Mouse (Mus musculus) embryonic facial prominence, embryonic 14.5 days (tissue): ENCODE results near the gene Cacna2d2. TPM values are rescaled to one million over a fixed set of nuclear protein-coding genes. Genes with fewer than 3 reads are reported as not detected.
A peak's percentile ranks its signal among the peaks of the same experiment; 100 is the strongest.

Experiments
- ATAC-seq: fragments of 200-750 bp; cut with Nextera tagmentation; 2 replicates; pipeline ENCODE4 v1.8.0; 2017; ENCODE audit warnings: low read depth, moderate number of reproducible peaks, moderate TSS enrichment
- DNase-seq: peaks from one replicate; pipeline ENCODE4 v3.0.0-alpha.2; 2015; ENCODE audit warnings: low spot score
- H3K27ac ChIP-seq: fragments of 300-500 bp; sonication (generic); replicated peaks from 2 replicates; pipeline ENCODE4 v1.5.1; 2014; ENCODE audit warnings: low read depth, mild to moderate bottlenecking, low read length, moderate library complexity
- H3K27me3 ChIP-seq: fragments of 300-500 bp; sonication (generic); replicated peaks from 2 replicates; pipeline ENCODE4 v1.6.1; 2014; ENCODE audit warnings: low read length; ENCODE audit not compliant: control insufficient read depth, insufficient read depth
- H3K36me3 ChIP-seq: fragments of 300-500 bp; sonication (generic); 2 replicates; pipeline ENCODE4 v1.6.1; 2014; ENCODE audit warnings: low read length, mixed read lengths; ENCODE audit not compliant: control insufficient read depth, insufficient read depth
- H3K4me1 ChIP-seq: fragments of 300-500 bp; sonication (generic); 2 replicates; pipeline ENCODE4 v1.6.1; 2014; ENCODE audit warnings: antibody characterized with exemption, low read length; ENCODE audit not compliant: control insufficient read depth, insufficient read depth
- H3K4me2 ChIP-seq: fragments of 300-500 bp; sonication (generic); 2 replicates; pipeline ENCODE4 v1.6.1; 2014; ENCODE audit warnings: low read depth, mild to moderate bottlenecking, low read length, moderate library complexity, mixed read lengths
- H3K4me3 ChIP-seq: fragments of 300-500 bp; sonication (generic); 2 replicates; pipeline ENCODE4 v1.5.1; 2014; ENCODE audit warnings: low read depth, mild to moderate bottlenecking, low read length
- H3K9ac ChIP-seq: fragments of 300-500 bp; sonication (generic); 2 replicates; pipeline ENCODE4 v1.6.1; 2014; ENCODE audit warnings: low read depth, mild to moderate bottlenecking, low read length, moderate library complexity, mixed read lengths
- H3K9me3 ChIP-seq: fragments of 300-500 bp; sonication (generic); 2 replicates; pipeline ENCODE4 v1.6.1; 2016; ENCODE audit warnings: low read length; ENCODE audit not compliant: control insufficient read depth
- WGBS: fragments of 180-500 bp; shearing (Covaris S2); extraction: QIAGEN DNeasy Blood & Tissue Kit; methylation state at CpG from one replicate; pipeline ENCODE4 v1.1.7; 2014; 5-methylcytosine and 5-hydroxymethylcytosine counted together
- polyA plus RNA-seq: library from polyadenylated mRNA; unstranded; fragments of >200 nt; fragmentation: Nextera tagmentation; extraction: Ambion mirVana; gene quantifications from 2 replicates; pipeline ENCODE4 v1.2.1, GENCODE M21; 2014

Gene Cacna2d2
- polyA plus RNA-seq, 1 experiment from 2014 or later: 0.93 TPM

- H3K27ac ChIP-seq: no peak overlapping the region
- H3K4me2 ChIP-seq: no peak overlapping the region
- H3K36me3 ChIP-seq: no peaks in the 10 kb centered on the region
- DNase-seq: no peak
- H3K9me3 ChIP-seq: no peaks in the 10 kb centered on the region
- no peak for ATAC-seq
- H3K4me3 ChIP-seq: no peak overlapping the region
- 79% methylated on average over 9 of the region's 9 CpGs for WGBS
- H3K27me3 ChIP-seq: no peaks in the 10 kb centered on the region
- no peak overlapping the region for H3K9ac ChIP-seq
- H3K4me1 ChIP-seq: no peaks in the 10 kb centered on the region
Observed at GRCm38 (mm10) chr9:107419491-107420244, 20.3 kb downstream of the Cacna2d2 start.

DNA sequence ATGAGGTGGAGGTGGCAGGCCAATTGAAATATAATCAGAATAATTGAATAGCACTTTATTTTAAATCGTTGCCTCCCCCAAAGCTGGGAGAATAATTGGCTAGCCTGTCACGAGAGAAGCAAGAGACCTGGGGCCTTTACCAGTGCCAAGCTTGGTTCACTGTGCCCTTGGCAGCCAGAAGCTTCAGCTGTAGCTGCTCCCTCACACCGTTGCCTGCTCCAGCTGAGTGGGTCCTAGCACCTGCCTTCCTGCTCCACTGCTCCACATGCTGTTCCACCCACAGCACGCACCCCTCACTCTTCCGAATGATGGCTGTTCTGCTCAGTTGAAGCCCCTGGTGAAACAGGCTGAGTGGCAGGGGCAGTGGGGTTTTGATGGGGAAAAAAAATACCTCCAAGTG, 21.5 kb downstream of the Cacna2d2 start:
- Histone ChIP-seq H3K9ac (no peak overlapping the region), H3K9me3 (no peaks in the 10 kb centered on the region), H3K36me3 (no peaks in the 10 kb centered on the region), H3K4me2 (no peak overlapping the region), H3K4me3 (no peak overlapping the region), H3K27ac (no peak overlapping the region), H3K4me1 (no peaks in the 10 kb centered on the region), H3K27me3 (no peaks in the 10 kb centered on the region)
- DNase-seq (no peak), ATAC-seq (no peak)
- WGBS: 73% methylated on average over 5 of the region's 5 CpGs

DNA sequence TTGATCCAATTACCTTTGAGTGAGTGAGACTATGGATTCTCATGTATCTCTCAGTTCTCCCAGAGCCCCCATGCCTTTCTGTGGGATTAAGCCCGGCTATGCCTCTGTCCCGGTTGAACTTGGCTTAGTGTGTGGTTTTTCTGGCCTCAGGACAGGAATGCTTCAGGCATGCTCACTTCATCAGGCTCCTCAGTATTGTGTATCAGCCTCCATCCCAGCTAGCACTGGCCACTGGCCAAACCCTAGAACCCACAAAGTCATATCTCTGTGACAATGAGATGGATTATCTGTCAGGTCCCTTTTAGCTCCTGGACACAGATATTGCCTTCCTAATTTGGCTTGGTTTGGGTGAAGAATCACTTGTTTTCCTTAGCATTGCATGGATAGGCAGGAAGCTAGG, 23.5 kb downstream of the Cacna2d2 start:
- no peaks in the 10 kb centered on the region for H3K36me3 ChIP-seq
- WGBS: 9% methylated on average over 2 of the region's 2 CpGs
- no peak for ATAC-seq

GRCm38 (mm10) chr9:107424485-107425175, 25.2 kb downstream of the Cacna2d2 start:
- Histone ChIP-seq H3K27ac (no peak overlapping the region), H3K36me3 (no peaks in the 10 kb centered on the region), H3K27me3 (no peaks in the 10 kb centered on the region), H3K9me3 (no peaks in the 10 kb centered on the region), H3K9ac (no peak overlapping the region), H3K4me1 (no peaks in the 10 kb centered on the region), H3K4me2 (no peak overlapping the region), H3K4me3 (no peak overlapping the region)
- ATAC-seq: no peak
- no peak for DNase-seq
- 69% methylated on average over 12 of the region's 12 CpGs for WGBS

More for the DNA sequence above, 23.5 kb downstream of the Cacna2d2 start:
- no peak overlapping the region for H3K27ac ChIP-seq
- H3K4me1 ChIP-seq: no peaks in the 10 kb centered on the region
- H3K4me3 ChIP-seq: no peak overlapping the region
- H3K27me3 ChIP-seq: no peaks in the 10 kb centered on the region
- no peak overlapping the region for H3K9ac ChIP-seq
- no peaks in the 10 kb centered on the region for H3K9me3 ChIP-seq
- H3K4me2 ChIP-seq: no peak overlapping the region
- peak; percentile 20 for DNase-seq

GRCm38 (mm10) chr9:107427876-107428275, 28.5 kb downstream of the Cacna2d2 start:
- Histone ChIP-seq H3K9me3 (no peaks in the 10 kb centered on the region), H3K9ac (no peak overlapping the region), H3K36me3 (no peaks in the 10 kb centered on the region), H3K4me3 (no peak overlapping the region), H3K4me1 (no peaks in the 10 kb centered on the region; the same call in 1 of the 2 replicates), H3K27me3 (no peaks in the 10 kb centered on the region), H3K27ac (no peak overlapping the region), H3K4me2 (no peak overlapping the region)
- ATAC-seq: no peak
- WGBS: 86% methylated on average over 7 of the region's 7 CpGs
- DNase-seq: no peak

DNA sequence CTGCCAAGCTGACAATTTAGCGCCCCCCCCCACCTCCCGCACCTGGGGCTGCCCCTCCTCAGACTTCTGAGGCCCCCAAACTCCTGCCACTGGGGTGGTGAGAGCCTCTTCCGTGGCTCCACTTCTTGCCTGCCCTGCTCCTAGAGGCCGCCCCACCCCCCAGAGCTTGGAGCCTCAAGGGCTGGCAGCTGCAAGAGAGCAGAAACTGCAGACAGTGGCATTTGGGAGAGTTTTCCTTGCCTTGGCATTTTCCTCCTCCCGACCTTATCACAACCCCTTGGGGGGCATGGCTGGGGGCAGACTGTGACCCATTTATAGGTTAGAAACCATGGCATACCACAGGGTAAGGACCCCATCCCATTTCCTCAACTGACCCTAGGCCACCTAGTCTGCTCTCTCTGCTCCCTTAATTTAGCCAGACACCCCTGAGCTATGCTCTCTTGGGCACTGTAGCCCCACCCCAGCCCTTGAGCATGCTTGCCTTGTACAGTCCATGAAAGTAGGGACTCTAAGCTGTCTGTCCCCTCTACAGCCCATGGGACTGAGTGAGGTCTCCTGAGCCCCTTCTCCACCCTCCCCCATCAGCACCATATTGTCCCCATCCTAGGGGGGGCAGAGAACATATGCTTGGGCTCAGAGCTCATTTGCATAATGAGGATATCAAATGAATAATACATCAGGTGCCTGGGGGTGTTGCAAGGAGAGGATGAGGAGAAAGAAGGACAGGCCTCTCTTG, 29.2 kb downstream of the Cacna2d2 start:
- Histone ChIP-seq H3K27ac (no peak overlapping the region), H3K4me1 (no peaks in the 10 kb centered on the region; the same call in 1 of the 2 replicates), H3K36me3 (no peaks in the 10 kb centered on the region), H3K4me3 (no peak overlapping the region), H3K9ac (no peak overlapping the region), H3K9me3 (no peaks in the 10 kb centered on the region), H3K4me2 (no peak overlapping the region), H3K27me3 (no peaks in the 10 kb centered on the region)
- DNase-seq: no peak
- WGBS: 52% methylated on average over 5 of the region's 5 CpGs
- ATAC-seq: no peak

DNA sequence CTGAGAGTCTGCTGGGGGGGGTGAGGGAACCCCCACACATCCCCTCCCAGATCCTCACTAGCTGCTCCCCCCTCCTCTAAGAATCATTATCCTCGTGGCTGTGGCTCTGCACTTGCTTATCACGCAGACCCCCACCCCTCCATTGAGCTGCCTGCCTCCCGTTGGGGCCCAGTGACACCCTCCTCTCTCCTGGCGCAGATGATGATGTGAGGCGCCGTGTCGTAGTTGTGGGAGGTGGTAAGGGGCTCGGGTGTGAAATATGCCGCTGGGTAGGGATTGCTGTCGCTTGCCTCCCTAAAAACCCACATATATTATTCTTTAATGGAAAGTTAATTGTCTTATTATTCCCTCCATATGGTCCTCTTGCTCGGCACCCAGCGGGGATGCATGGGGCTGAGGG, 31.0 kb downstream of the Cacna2d2 start:
- WGBS: 56% methylated on average over 10 of the region's 12 CpGs
- H3K27me3 ChIP-seq: no peaks in the 10 kb centered on the region
- no peak for ATAC-seq

DNA sequence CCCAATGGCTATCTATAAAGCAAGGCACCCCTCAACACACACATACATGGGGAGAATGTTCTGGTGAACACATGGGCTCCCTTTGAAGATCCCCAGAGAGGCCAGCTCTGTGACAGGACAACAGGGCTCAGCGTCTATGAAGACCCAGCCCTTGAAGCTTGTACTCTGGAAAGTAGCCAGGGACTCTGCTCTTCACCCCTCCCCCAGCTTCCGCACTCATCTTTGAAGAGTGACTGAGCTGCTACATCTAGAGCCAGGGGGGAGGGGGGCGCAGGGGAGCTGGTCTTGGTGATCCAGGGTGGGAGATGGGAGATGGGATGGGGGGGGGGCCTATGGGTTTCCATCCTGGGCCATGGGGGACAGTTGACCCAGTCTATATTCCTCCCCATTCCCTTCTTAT, 33.1 kb downstream of the Cacna2d2 start:
- Histone ChIP-seq H3K27me3 (no peaks in the 10 kb centered on the region), H3K9me3 (no peaks in the 10 kb centered on the region), H3K4me3 (no peak overlapping the region), H3K27ac (no peak overlapping the region), H3K9ac (no peak overlapping the region), H3K4me2 (no peak overlapping the region), H3K36me3 (no peaks in the 10 kb centered on the region), H3K4me1 (peaks cover 12% of the 10 kb centered on the region)
- ATAC-seq: no peak
- 58% methylated on average over 3 of the region's 3 CpGs for WGBS
- no peak for DNase-seq

More for the DNA sequence above, 31.0 kb downstream of the Cacna2d2 start:
- Histone ChIP-seq H3K4me1 (peaks cover 10% of the 10 kb centered on the region), H3K9ac (no peak overlapping the region), H3K4me2 (no peak overlapping the region), H3K4me3 (no peak overlapping the region), H3K36me3 (no peaks in the 10 kb centered on the region), H3K9me3 (no peaks in the 10 kb centered on the region), H3K27ac (no peak overlapping the region)
- DNase-seq: no peak
